Mouse (Mus musculus) MEL (cell line): ENCODE data around the gene Trio. TPM values are rescaled to one million over a fixed set of nuclear protein-coding genes. Genes with fewer than 3 reads are reported as not detected.

Experiments used
- DNase-seq: peaks from one replicate; pipeline ENCODE4 v3.0.0; 2011; ENCODE audit warnings: low read depth, low spot score
- H3K27ac ChIP-seq: 2 replicates; pipeline ENCODE4 v1.5.1; 2012; ENCODE audit warnings: low read depth, mild to moderate bottlenecking, control low read depth, low read length, moderate library complexity; ENCODE audit not compliant: control insufficient read depth
- H3K27me3 ChIP-seq, 2 experiments: fragments of 150-350 bp in 1 of 2; sonication (generic) in 1 of 2; 2 replicates each; pipeline ENCODE4 v1.6.1; 2012; ENCODE audit warnings: low read length in 2 of 2, mild to moderate bottlenecking in 2 of 2, improper control_type of control experiment in 1 of 2, moderate library complexity in 1 of 2; ENCODE audit not compliant: insufficient read depth in 2 of 2, control insufficient read depth in 1 of 2
- H3K36me3 ChIP-seq, 2 experiments: 2 replicates each; pipeline ENCODE4 v1.6.1; 2012 to 2014; ENCODE audit warnings: low read length in 2 of 2, improper control_type of control experiment in 1 of 2, inconsistent platforms in 1 of 2, mild to moderate bottlenecking in 1 of 2; ENCODE audit not compliant: insufficient read depth in 2 of 2, control insufficient read depth in 1 of 2
- H3K4me1 ChIP-seq, 2 experiments: fragments of 150-350 bp in 1 of 2; sonication (generic) in 1 of 2; 2 replicates each; pipeline ENCODE4 v1.6.1; 2012; ENCODE audit warnings: low read length in 2 of 2, improper control_type of control experiment in 1 of 2, mild to moderate bottlenecking in 1 of 2; ENCODE audit not compliant: insufficient read depth in 2 of 2, control insufficient read depth in 1 of 2
- H3K4me3 ChIP-seq, 2 experiments: fragments of 150-350 bp in 1 of 2; sonication (generic) in 1 of 2; 2 replicates each; pipeline ENCODE4 v1.5.1; 2012; ENCODE audit warnings: low read depth in 2 of 2, low read length in 2 of 2, mild to moderate bottlenecking in 2 of 2, moderate library complexity in 2 of 2, control low read depth in 1 of 2, improper control_type of control experiment in 1 of 2; ENCODE audit not compliant: control insufficient read depth in 1 of 2, insufficient read depth in 1 of 2
- H3K79me2 ChIP-seq: 2 replicates; pipeline ENCODE4 v1.6.1; 2012; ENCODE audit warnings: mild to moderate bottlenecking, low read length, moderate library complexity; ENCODE audit not compliant: control insufficient read depth, poor library complexity, insufficient read depth
- H3K9ac ChIP-seq: 2 replicates; pipeline ENCODE4 v1.6.1; 2012; ENCODE audit warnings: low read depth, mild to moderate bottlenecking, control low read depth, low read length, moderate library complexity; ENCODE audit not compliant: control insufficient read depth, poor library complexity, severe bottlenecking
- H3K9me3 ChIP-seq: fragments of 150-350 bp; sonication (generic); replicated peaks from 2 replicates; pipeline ENCODE4 v1.6.1; 2012; ENCODE audit warnings: mild to moderate bottlenecking, low read length, improper control_type of control experiment, moderate library complexity; ENCODE audit not compliant: insufficient read depth
- BHLHE40 ChIP-seq: IDR thresholded peaks from 2 replicates; pipeline ENCODE4 v1.6.1; 2012; ENCODE audit warnings: low read depth, mild to moderate bottlenecking, inconsistent platforms, low read length, improper control_type of control experiment, borderline replicate concordance
- CHD1 ChIP-seq: IDR thresholded peaks from 2 replicates; pipeline ENCODE4 v1.6.1; 2012; ENCODE audit warnings: low read depth, mild to moderate bottlenecking, inconsistent platforms, low read length, improper control_type of control experiment
- CTCF ChIP-seq, 3 experiments: IDR thresholded peaks in 2 of 3; conservative IDR thresholded peaks in 1 of 3; 2 replicates each; pipeline ENCODE4 v1.5.1; 2011 to 2012; ENCODE audit warnings: low read length in 3 of 3, low read depth in 2 of 3, mild to moderate bottlenecking in 2 of 3, improper control_type of control experiment in 1 of 3, inconsistent platforms in 1 of 3, mixed read lengths in 1 of 3, moderate library complexity in 1 of 3; ENCODE audit not compliant: control insufficient read depth in 1 of 3, insufficient read depth in 1 of 3, poor library complexity in 1 of 3, severe bottlenecking in 1 of 3
- E2F4 ChIP-seq: IDR thresholded peaks from 2 replicates; pipeline ENCODE4 v1.6.1; 2011; ENCODE audit warnings: low read depth, low read length, improper control_type of control experiment, borderline replicate concordance
- ELF1 ChIP-seq: IDR thresholded peaks from 2 replicates; pipeline ENCODE4 v1.6.1; 2014; ENCODE audit warnings: low read depth, mild to moderate bottlenecking, inconsistent platforms, low read length, improper control_type of control experiment, moderate library complexity
- EP300 ChIP-seq, 2 experiments: IDR thresholded peaks; 2 replicates each; pipeline ENCODE4 v1.6.1; 2011; ENCODE audit warnings: improper control_type of control experiment in 2 of 2, low read length in 2 of 2, low read depth in 1 of 2, mild to moderate bottlenecking in 1 of 2
- GABPA ChIP-seq: IDR thresholded peaks from 2 replicates; pipeline ENCODE4 v1.6.1; 2012; ENCODE audit warnings: low read depth, mild to moderate bottlenecking, inconsistent platforms, low read length, improper control_type of control experiment, moderate library complexity
- GATA1 ChIP-seq: IDR thresholded peaks from 2 replicates; pipeline ENCODE4 v1.6.1; 2011; ENCODE audit warnings: low read depth, low read length, improper control_type of control experiment
- HCFC1 ChIP-seq: IDR thresholded peaks from 2 replicates; pipeline ENCODE4 v1.6.1; 2012; ENCODE audit warnings: low read depth, mild to moderate bottlenecking, inconsistent platforms, low read length, improper control_type of control experiment, moderate library complexity
- JUND ChIP-seq: IDR thresholded peaks from 2 replicates; pipeline ENCODE4 v1.6.1; 2011; ENCODE audit warnings: low read depth, mild to moderate bottlenecking, improper control_type of control experiment, low read length
- KAT2A ChIP-seq: conservative IDR thresholded peaks from 2 replicates; pipeline ENCODE4 v1.6.1; 2012; ENCODE audit warnings: low read depth, low read length, improper control_type of control experiment, inconsistent platforms
- MAFK ChIP-seq: IDR thresholded peaks from 2 replicates; pipeline ENCODE4 v1.6.1; 2011; ENCODE audit warnings: low read depth, mild to moderate bottlenecking, low read length, improper control_type of control experiment, borderline replicate concordance
- MEF2A ChIP-seq: IDR thresholded peaks from 2 replicates; pipeline ENCODE4 v1.6.1; 2014; ENCODE audit warnings: low read depth, mild to moderate bottlenecking, inconsistent platforms, low read length, improper control_type of control experiment; ENCODE audit not compliant: poor library complexity, insufficient replicate concordance, severe bottlenecking; ENCODE audit errors: extremely low read depth
- MXI1 ChIP-seq: IDR thresholded peaks from 2 replicates; pipeline ENCODE4 v1.6.1; 2011; ENCODE audit warnings: mild to moderate bottlenecking, low read depth, low read length, improper control_type of control experiment
- MYB ChIP-seq: IDR thresholded peaks from 2 replicates; pipeline ENCODE4 v1.6.1; 2011; ENCODE audit warnings: mild to moderate bottlenecking, low read depth, low read length, improper control_type of control experiment
- MYC ChIP-seq: IDR thresholded peaks from 2 replicates; pipeline ENCODE4 v1.6.1; 2011; ENCODE audit warnings: low read depth, mild to moderate bottlenecking, low read length, improper control_type of control experiment, moderate library complexity
- NELFE ChIP-seq: IDR thresholded peaks from 2 replicates; pipeline ENCODE4 v1.6.1; 2011; ENCODE audit warnings: low read depth, low read length, improper control_type of control experiment
- NRF1 ChIP-seq: IDR thresholded peaks from 2 replicates; pipeline ENCODE4 v1.6.1; 2014; ENCODE audit warnings: low read depth, mild to moderate bottlenecking, inconsistent platforms, low read length, improper control_type of control experiment, moderate library complexity; ENCODE audit not compliant: poor library complexity, insufficient read depth, severe bottlenecking
- POLR2A ChIP-seq, 2 experiments: IDR thresholded peaks; 2 replicates each; pipeline ENCODE4 v1.6.1; 2011 to 2012; ENCODE audit warnings: low read length in 2 of 2, mild to moderate bottlenecking in 2 of 2, control low read depth in 1 of 2, improper control_type of control experiment in 1 of 2, low read depth in 1 of 2, moderate library complexity in 1 of 2; ENCODE audit not compliant: control insufficient read depth in 1 of 2, insufficient read depth in 1 of 2, poor library complexity in 1 of 2
- POLR2AphosphoS5 ChIP-seq: IDR thresholded peaks from 2 replicates; pipeline ENCODE4 v1.6.1; 2012; ENCODE audit warnings: low read depth, borderline replicate concordance, mild to moderate bottlenecking, inconsistent platforms, low read length, moderate library complexity, mixed read lengths
- SIN3A ChIP-seq: IDR thresholded peaks from 2 replicates; pipeline ENCODE4 v1.6.1; 2012; ENCODE audit warnings: low read length, improper control_type of control experiment, inconsistent platforms
- SMC3 ChIP-seq: IDR thresholded peaks from 2 replicates; pipeline ENCODE4 v1.6.1; 2011; ENCODE audit warnings: low read depth, low read length, improper control_type of control experiment
- TBP ChIP-seq: IDR thresholded peaks from 2 replicates; pipeline ENCODE4 v1.8.0; 2011; ENCODE audit warnings: low read depth, low read length, improper control_type of control experiment
- TCF12 ChIP-seq: IDR thresholded peaks from 2 replicates; pipeline ENCODE4 v1.6.1; 2014; ENCODE audit warnings: low read depth, mild to moderate bottlenecking, inconsistent platforms, low read length, improper control_type of control experiment, moderate library complexity
- UBTF ChIP-seq: IDR thresholded peaks from 2 replicates; pipeline ENCODE4 v1.6.1; 2012; ENCODE audit warnings: low read depth, mild to moderate bottlenecking, inconsistent platforms, low read length, improper control_type of control experiment, moderate library complexity, borderline replicate concordance; ENCODE audit not compliant: insufficient read depth
- USF1 ChIP-seq: IDR thresholded peaks from 2 replicates; pipeline ENCODE4 v1.6.1; 2014; ENCODE audit warnings: low read depth, mild to moderate bottlenecking, inconsistent platforms, low read length, improper control_type of control experiment, moderate library complexity
- USF2 ChIP-seq, 2 experiments: IDR thresholded peaks; 2 replicates each; pipeline ENCODE4 v1.6.1; 2011 to 2012; ENCODE audit warnings: improper control_type of control experiment in 2 of 2, low read length in 2 of 2, borderline replicate concordance in 1 of 2, inconsistent platforms in 1 of 2, low read depth in 1 of 2, mild to moderate bottlenecking in 1 of 2; ENCODE audit not compliant: insufficient read depth in 1 of 2
- ZC3H11A ChIP-seq: IDR thresholded peaks from 2 replicates; pipeline ENCODE4 v1.6.1; 2012; ENCODE audit warnings: low read depth, mild to moderate bottlenecking, inconsistent platforms, low read length, improper control_type of control experiment
- ZMIZ1 ChIP-seq: IDR thresholded peaks from 2 replicates; pipeline ENCODE4 v1.6.1; 2012; ENCODE audit warnings: low read depth, mild to moderate bottlenecking, inconsistent platforms, low read length, improper control_type of control experiment, moderate library complexity
- ZNF384 ChIP-seq: IDR thresholded peaks from 2 replicates; pipeline ENCODE4 v1.6.1; 2012; ENCODE audit warnings: low read depth, mild to moderate bottlenecking, inconsistent platforms, low read length, improper control_type of control experiment
- polyA plus RNA-seq, 2 experiments: library from polyadenylated mRNA; stranded (reverse) in 1 of 2; unstranded in 1 of 2; fragments of >175 nt in 1 of 2; fragments of >200 nt in 1 of 2; gene quantifications; 2 replicates each; pipeline versions ENCODE4 v1.2.1 to v1.2.4; 2012; ENCODE audit warnings: low replicate concordance in 2 of 2, low read depth in 1 of 2; ENCODE audit not compliant: insufficient read length in 2 of 2, insufficient read depth in 1 of 2, missing spikeins in 1 of 2
- total RNA-seq: library from RNA; depleted of rRNA; stranded (reverse); fragments of 300-350 nt; gene quantifications from 2 replicates; pipeline ENCODE4 v1.2.3, GENCODE M21; 2012

The Trio gene
- total and polyA plus RNA-seq, 3 experiments, result 0.91 to 1.1 TPM; not detected in 1

DNA sequence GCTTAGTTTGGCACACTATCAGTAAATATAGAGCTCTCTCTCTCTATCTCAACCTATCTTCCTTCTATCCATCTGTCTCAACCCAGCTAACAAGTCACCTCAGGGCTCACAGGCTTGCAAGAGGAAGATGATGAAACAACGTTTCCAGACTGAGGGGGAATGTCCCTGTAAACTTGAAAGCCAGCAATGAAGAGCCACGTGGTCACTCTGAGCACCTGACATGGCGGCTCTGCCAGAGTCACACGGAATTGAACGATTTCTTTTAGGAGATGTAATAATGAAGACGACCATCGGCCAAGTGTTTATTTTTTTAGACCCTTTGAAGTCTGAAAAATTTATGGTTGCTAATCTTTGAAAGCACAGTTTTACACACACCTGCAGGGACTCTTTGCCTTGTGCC is 251.2 kb downstream of the Trio start:
- Histone ChIP-seq H3K4me3 (no peak overlapping the region), H3K4me1 (no peaks in the 10 kb centered on the region), H3K36me3 (no peaks in the 10 kb centered on the region), H3K79me2 (no peaks in the 10 kb centered on the region), H3K27ac (no peak overlapping the region), H3K27me3 (no peaks in the 10 kb centered on the region), H3K9ac (no peak overlapping the region)
- TF ChIP-seq MEF2A, result no peak
- no peak for TF ChIP-seq GATA1
- TF ChIP-seq USF1, result no peak
- TF ChIP-seq UBTF, result no peak
- no peak for TF ChIP-seq NELFE
- no peak for TF ChIP-seq SMC3
- no peak for TF ChIP-seq NRF1
- TF ChIP-seq HCFC1, result no peak
- TF ChIP-seq ZMIZ1, result no peak
- no peak for TF ChIP-seq JUND
- TF ChIP-seq EP300 (IDR thresholded peaks at IDR 0.05; ENCODE audit: low read depth in 1 of 2, low read length in 2 of 2), result no peak
- no peak for TF ChIP-seq MAFK
- no peak for TF ChIP-seq ZNF384
- no peak for TF ChIP-seq TCF12
- TF ChIP-seq MYC, result no peak
- TF ChIP-seq CHD1, result no peak
- TF ChIP-seq TBP, result no peak
- no peak for TF ChIP-seq GABPA
- TF ChIP-seq ELF1, result no peak
- no peak for TF ChIP-seq CTCF (IDR thresholded peaks at IDR 0.05 in 2 of 3, conservative IDR thresholded peaks at IDR 0.05 in 1 of 3; ENCODE audit: control insufficient read depth in 1 of 3, insufficient read depth in 1 of 3, low read depth in 2 of 3, low read length in 3 of 3, poor library complexity in 1 of 3, severe bottlenecking in 1 of 3)
- TF ChIP-seq, all 39 proteins: peak for 0
- no peaks in the 10 kb centered on the region for H3K9me3 ChIP-seq
- no peak for DNase-seq

- TF ChIP-seq USF1 (no peak), ELF1 (no peak), ZC3H11A (no peak), MYB (no peak), BHLHE40 (no peak), CTCF (IDR thresholded peaks at IDR 0.05 in 2 of 3, conservative IDR thresholded peaks at IDR 0.05 in 1 of 3; ENCODE audit: control insufficient read depth in 1 of 3, insufficient read depth in 1 of 3, low read depth in 2 of 3, low read length in 3 of 3, poor library complexity in 1 of 3, severe bottlenecking in 1 of 3) (no peak), SMC3 (no peak), TBP (no peak), POLR2AphosphoS5 (no peak), GATA1 (no peak), UBTF (no peak), USF2 (IDR thresholded peaks at IDR 0.05; ENCODE audit: borderline replicate concordance in 1 of 2, insufficient read depth in 1 of 2, low read depth in 1 of 2, low read length in 2 of 2) (no peak), KAT2A (no peak), MYC (no peak), SIN3A (no peak), EP300 (IDR thresholded peaks at IDR 0.05; ENCODE audit: low read depth in 1 of 2, low read length in 2 of 2) (no peak), MXI1 (no peak), POLR2A (IDR thresholded peaks at IDR 0.05; ENCODE audit: control insufficient read depth in 1 of 2, insufficient read depth in 1 of 2, low read depth in 1 of 2, low read length in 2 of 2, poor library complexity in 1 of 2) (no peak), MEF2A (no peak), E2F4 (no peak)
- H3K79me2 ChIP-seq, result no peaks in the 10 kb centered on the region
- H3K36me3 ChIP-seq, result no peaks in the 10 kb centered on the region
- no peak overlapping the region for H3K27ac ChIP-seq
- H3K9ac ChIP-seq, result no peak overlapping the region
- H3K27me3 ChIP-seq, result no peaks in the 10 kb centered on the region
- H3K9me3 ChIP-seq, result no peaks in the 10 kb centered on the region
- H3K4me1 ChIP-seq, result no peaks in the 10 kb centered on the region
- no peak overlapping the region for H3K4me3 ChIP-seq
- no peak for DNase-seq
These were observed 253.5 kb downstream of the Trio start for GRCm38 (mm10) chr15:27772125-27772627.
